Mouse (Mus musculus): ENCODE results near the gene Ksr1. TPM values are rescaled to one million over a fixed set of nuclear protein-coding genes. Genes with fewer than 3 reads are reported as not detected.
A peak's percentile ranks its signal among the peaks of the same experiment; 100 is the strongest.

Gene Ksr1
- polyA plus RNA-seq, 1 experiment from 2014 or later: 10.8 TPM

DNA sequence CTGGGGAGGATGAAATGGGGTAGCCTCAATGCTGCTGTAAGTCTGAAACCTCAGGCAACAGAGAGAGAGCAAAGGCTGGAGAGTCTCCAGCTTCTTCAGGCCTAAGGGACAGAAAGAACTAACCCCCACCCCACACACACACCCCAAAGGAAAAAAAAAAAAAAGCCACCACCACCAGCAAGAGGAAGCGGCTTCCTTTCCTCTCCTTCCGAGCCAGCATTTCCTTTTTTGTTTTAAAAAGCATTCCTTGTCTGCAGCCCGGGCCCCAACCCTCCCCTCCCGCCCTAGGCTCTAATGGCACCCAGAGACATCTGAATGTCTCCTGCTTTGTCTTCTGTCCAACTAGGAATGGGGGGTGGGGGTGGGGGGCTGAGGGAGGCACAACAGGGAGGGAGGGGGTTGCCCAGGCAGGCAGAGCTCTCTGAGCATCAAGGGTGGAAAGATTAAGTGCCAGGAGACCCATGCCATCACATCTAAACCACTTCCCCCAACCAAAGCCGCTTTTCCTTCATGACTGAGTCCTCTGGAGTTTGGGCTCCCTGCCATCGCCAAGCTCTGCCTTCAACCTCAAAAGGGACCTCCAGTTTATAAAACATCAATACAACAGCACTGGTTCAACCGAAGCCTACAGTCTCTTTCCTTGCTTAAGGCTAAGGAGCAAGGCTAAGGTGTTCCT, 10.4 kb downstream of the Ksr1 start:
- H3K27me3 ChIP-seq (replicated peaks; ENCODE audit: control insufficient read depth, insufficient read depth, low read length): no peaks in the 10 kb centered on the region
- H3K9me3 ChIP-seq (ENCODE audit: control insufficient read depth, low read length): no peaks in the 10 kb centered on the region
- peaks cover 24% of the 10 kb centered on the region for H3K4me1 ChIP-seq (ENCODE audit: control insufficient read depth, insufficient read depth, low read length)
- H3K4me3 ChIP-seq (ENCODE audit: low read depth, low read length): no peak overlapping the region
- H3K27ac ChIP-seq (replicated peaks; ENCODE audit: low read depth, low read length): peak overlapping the region; percentile 75
- peak; percentile 61 for DNase-seq (ENCODE audit: low spot score)
- H3K36me3 ChIP-seq (ENCODE audit: control insufficient read depth, insufficient read depth, low read length): no peaks in the 10 kb centered on the region
- H3K9ac ChIP-seq (ENCODE audit: low read depth, low read length): peak overlapping the region; percentile 30; the same call in 1 of the 2 replicates
- peak overlapping the region; percentile 12; the same call in 1 of the 2 replicates for H3K4me2 ChIP-seq (ENCODE audit: low read depth, low read length)
- 14% methylated on average over 7 of the region's 7 CpGs for WGBS
- ATAC-seq (ENCODE audit: low read depth): no peak

DNA sequence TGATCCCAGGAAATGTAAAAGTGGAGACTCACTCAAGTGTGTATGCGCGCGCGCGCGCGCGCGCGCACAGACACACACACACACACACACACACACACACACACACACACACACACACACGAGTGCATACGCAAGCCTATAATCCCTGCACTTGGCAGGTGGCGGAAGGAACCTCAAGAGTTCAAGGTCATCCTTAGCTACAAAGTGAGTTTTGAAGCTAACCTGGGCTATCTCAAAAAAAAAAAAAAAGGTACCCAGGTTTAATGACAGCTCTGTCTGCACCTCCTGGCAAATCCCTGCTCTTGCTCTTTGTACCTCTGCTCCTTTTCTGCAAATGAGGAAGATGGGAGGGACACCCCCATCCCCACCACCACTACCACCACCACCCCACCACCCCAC, 11.1 kb downstream of the Ksr1 start:
- no peak for DNase-seq (ENCODE audit: low spot score)
- Histone ChIP-seq H3K9me3 (ENCODE audit: control insufficient read depth, low read length) (no peaks in the 10 kb centered on the region), H3K27me3 (replicated peaks; ENCODE audit: control insufficient read depth, insufficient read depth, low read length) (no peaks in the 10 kb centered on the region), H3K4me1 (ENCODE audit: control insufficient read depth, insufficient read depth, low read length) (peaks cover 24% of the 10 kb centered on the region), H3K27ac (replicated peaks; ENCODE audit: low read depth, low read length) (no peak overlapping the region), H3K4me3 (ENCODE audit: low read depth, low read length) (no peak overlapping the region), H3K36me3 (ENCODE audit: control insufficient read depth, insufficient read depth, low read length) (no peaks in the 10 kb centered on the region), H3K9ac (ENCODE audit: low read depth, low read length) (no peak overlapping the region), H3K4me2 (ENCODE audit: low read depth, low read length) (no peak overlapping the region)
- ATAC-seq (ENCODE audit: low read depth): no peak
- WGBS: 95% methylated on average over 13 of the region's 13 CpGs

DNA sequence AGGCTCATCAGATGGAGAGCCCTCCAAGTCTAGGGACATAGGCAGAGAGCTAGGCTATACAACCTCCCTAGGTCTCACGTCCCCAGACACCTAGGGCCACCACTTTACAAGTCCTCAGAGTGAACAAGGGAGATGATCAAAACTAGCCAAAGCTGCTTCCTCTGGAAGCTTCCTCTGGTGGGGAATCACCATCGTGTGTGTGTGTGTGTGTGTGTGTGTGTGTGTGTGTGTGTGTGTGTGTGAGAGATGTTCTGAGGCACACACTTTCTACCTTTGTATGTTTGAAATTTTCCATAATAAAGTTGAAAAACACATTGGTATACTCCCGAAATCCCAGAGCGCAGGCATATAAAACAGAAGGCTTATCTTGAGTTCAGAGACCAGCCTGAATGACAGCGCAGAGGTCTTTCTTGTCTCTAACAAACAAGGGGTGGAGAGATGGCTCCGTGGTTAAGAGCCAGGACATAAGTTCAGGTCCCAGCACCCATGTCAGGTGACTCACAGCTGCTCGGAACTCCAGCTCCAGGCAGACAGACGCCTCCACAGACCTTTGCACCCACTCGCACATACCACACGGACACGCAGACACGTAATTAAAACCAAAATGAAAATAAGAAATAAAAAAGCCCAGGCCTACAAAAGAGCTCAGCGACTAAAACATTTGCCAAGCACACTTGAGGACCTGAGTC, 11.6 kb downstream of the Ksr1 start:
- Histone ChIP-seq H3K36me3 (ENCODE audit: control insufficient read depth, insufficient read depth, low read length) (no peaks in the 10 kb centered on the region), H3K9ac (ENCODE audit: low read depth, low read length) (no peak overlapping the region), H3K9me3 (ENCODE audit: control insufficient read depth, low read length) (no peaks in the 10 kb centered on the region), H3K4me1 (ENCODE audit: control insufficient read depth, insufficient read depth, low read length) (peaks cover 24% of the 10 kb centered on the region), H3K4me3 (ENCODE audit: low read depth, low read length) (no peak overlapping the region), H3K27ac (replicated peaks; ENCODE audit: low read depth, low read length) (no peak overlapping the region), H3K27me3 (replicated peaks; ENCODE audit: control insufficient read depth, insufficient read depth, low read length) (no peaks in the 10 kb centered on the region), H3K4me2 (ENCODE audit: low read depth, low read length) (no peak overlapping the region)
- WGBS: 77% methylated on average over 13 of the region's 13 CpGs
- no peak for DNase-seq (ENCODE audit: low spot score)
- ATAC-seq (ENCODE audit: low read depth): no peak

DNA sequence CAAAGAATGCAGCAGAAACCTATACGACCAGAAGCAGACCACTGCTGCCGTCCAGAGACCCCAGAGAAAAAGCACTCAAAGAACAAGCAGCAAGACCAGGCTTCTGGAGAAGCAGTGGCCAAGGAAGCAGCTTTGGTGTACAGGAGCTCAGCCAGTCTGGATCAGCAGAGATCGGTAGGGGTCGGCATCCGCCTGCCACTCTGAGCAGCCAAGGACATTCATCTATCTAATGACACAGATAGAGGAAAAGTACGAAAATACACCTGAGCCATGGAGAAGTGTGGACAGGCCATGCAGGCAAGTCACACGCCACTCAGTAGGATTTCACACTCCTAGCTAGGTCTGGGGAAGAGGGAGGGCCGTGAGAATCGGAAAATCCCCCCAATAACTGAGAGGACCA, 12.2 kb downstream of the Ksr1 start:
- Histone ChIP-seq H3K4me3 (ENCODE audit: low read depth, low read length) (no peak overlapping the region), H3K9me3 (ENCODE audit: control insufficient read depth, low read length) (no peaks in the 10 kb centered on the region), H3K4me2 (ENCODE audit: low read depth, low read length) (no peak overlapping the region), H3K4me1 (ENCODE audit: control insufficient read depth, insufficient read depth, low read length) (peaks cover 24% of the 10 kb centered on the region), H3K9ac (ENCODE audit: low read depth, low read length) (no peak overlapping the region), H3K27me3 (replicated peaks; ENCODE audit: control insufficient read depth, insufficient read depth, low read length) (no peaks in the 10 kb centered on the region), H3K27ac (replicated peaks; ENCODE audit: low read depth, low read length) (0 out of 2 replicates have a peak overlapping the region, but pooled peaks have one; percentile 28), H3K36me3 (ENCODE audit: control insufficient read depth, insufficient read depth, low read length) (no peaks in the 10 kb centered on the region)
- WGBS: 81% methylated on average over 9 of the region's 9 CpGs
- no peak for ATAC-seq (ENCODE audit: low read depth)
- no peak for DNase-seq (ENCODE audit: low spot score)

DNA sequence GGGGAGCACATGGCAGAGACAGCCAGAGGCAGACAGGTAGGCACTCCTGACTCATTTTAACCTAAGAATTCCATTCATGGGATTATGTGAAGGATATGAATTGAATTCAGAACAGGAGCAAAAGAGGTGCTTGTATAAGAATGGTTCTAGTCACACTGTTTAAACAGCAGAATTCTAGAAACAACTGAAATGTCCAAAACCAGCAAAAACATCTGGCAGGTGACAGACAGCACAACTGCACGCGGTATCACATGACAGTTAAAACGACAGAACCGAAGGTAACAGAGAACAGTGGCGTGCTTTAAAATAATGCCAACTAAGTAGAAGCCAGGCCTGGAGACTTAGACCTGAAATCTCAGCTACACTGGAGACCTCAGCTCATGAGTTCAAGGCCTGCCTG, 13.2 kb downstream of the Ksr1 start:
- no peaks in the 10 kb centered on the region for H3K36me3 ChIP-seq (ENCODE audit: control insufficient read depth, insufficient read depth, low read length)
- 64% methylated on average over 5 of the region's 5 CpGs for WGBS
- no peaks in the 10 kb centered on the region for H3K9me3 ChIP-seq (ENCODE audit: control insufficient read depth, low read length)
- peaks cover 24% of the 10 kb centered on the region for H3K4me1 ChIP-seq (ENCODE audit: control insufficient read depth, insufficient read depth, low read length)
- no peaks in the 10 kb centered on the region for H3K27me3 ChIP-seq (replicated peaks; ENCODE audit: control insufficient read depth, insufficient read depth, low read length)
- no peak overlapping the region for H3K4me3 ChIP-seq (ENCODE audit: low read depth, low read length)
- DNase-seq (ENCODE audit: low spot score) (no peak), ATAC-seq (ENCODE audit: low read depth) (no peak)
- no peak overlapping the region for H3K9ac ChIP-seq (ENCODE audit: low read depth, low read length)
- no peak overlapping the region for H3K4me2 ChIP-seq (ENCODE audit: low read depth, low read length)
- H3K27ac ChIP-seq (replicated peaks; ENCODE audit: low read depth, low read length): no peak overlapping the region

DNA sequence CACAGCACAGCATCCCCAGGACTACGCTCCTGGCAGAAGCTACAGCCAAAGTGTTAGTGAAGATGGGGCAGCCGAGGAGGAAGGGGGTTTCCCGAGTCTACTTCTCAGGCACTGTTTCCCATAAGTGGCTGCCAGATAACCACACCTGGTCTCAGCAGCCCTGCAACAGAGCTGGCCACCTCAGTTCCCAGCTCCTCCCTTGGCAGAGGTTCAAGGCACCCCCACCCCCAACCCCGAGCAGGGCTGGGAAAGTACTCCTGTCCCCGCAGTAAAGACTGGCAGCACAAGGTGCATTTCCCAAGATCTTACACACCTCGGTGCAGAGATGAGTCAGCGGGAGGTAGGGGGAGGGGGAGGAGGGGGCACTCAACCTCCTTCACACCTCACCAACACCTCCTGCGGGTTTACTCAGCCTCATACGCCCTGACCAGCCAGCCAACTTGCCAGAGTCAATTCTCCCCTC, 14.2 kb downstream of the Ksr1 start:
- Histone ChIP-seq H3K4me1 (ENCODE audit: control insufficient read depth, insufficient read depth, low read length) (peaks cover 24% of the 10 kb centered on the region), H3K4me2 (ENCODE audit: low read depth, low read length) (no peak overlapping the region), H3K27ac (replicated peaks; ENCODE audit: low read depth, low read length) (no peak overlapping the region), H3K27me3 (replicated peaks; ENCODE audit: control insufficient read depth, insufficient read depth, low read length) (no peaks in the 10 kb centered on the region), H3K36me3 (ENCODE audit: control insufficient read depth, insufficient read depth, low read length) (no peaks in the 10 kb centered on the region), H3K9ac (ENCODE audit: low read depth, low read length) (no peak overlapping the region), H3K9me3 (ENCODE audit: control insufficient read depth, low read length) (no peaks in the 10 kb centered on the region), H3K4me3 (ENCODE audit: low read depth, low read length) (no peak overlapping the region)
- ATAC-seq (ENCODE audit: low read depth) (0 out of 2 replicates have a peak, but pooled peaks have one; percentile 37), DNase-seq (ENCODE audit: low spot score) (peak; percentile 50)
- 52% methylated on average over 8 of the region's 9 CpGs for WGBS

DNA sequence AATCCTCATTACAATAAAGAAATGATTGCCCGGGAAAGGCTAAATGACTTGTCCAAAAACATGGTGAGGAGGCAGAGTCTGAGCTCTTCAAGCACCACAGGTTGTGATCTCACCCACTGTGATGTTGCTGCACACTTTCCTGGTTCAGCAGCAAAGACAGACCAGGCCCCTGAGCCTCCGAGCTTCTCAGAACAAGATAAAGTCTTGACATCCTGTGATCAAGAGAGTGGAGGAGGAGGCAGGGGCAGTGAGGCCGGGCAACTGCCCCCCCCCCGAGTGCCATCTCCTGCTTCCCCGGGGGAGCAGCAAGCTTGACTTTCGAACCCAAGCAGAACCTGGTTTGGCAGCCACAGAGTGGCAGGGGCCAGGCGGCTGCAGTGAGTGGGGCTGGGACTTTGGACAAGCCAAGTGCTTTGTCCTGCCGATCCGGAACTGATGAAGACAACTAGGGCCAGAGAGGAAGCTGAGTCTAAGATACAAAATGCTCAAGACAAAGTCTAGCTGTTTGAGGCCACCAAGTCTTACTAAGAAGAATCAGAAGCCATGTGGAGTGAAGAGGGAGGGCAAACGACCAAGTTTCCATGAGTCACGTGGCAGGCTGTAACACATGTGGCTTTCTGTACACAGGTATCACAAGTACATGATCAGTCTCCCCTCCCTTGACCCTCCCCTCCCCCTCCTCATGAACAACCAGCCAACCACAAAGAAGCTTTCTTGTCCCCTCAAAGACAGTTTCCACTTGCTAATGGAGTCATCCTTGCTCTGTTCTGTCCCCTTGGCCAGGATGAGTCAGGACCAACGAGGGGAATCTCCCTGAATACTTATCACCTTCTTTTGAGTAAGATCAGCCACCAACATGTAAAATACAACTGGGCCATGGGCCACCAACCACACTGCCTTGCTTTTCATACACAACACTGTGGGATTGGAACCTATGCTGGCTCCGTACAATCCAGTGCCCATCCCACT, 16.5 kb downstream of the Ksr1 start:
- WGBS: 81% methylated on average over 13 of the region's 13 CpGs
- no peak for DNase-seq (ENCODE audit: low spot score)

DNA sequence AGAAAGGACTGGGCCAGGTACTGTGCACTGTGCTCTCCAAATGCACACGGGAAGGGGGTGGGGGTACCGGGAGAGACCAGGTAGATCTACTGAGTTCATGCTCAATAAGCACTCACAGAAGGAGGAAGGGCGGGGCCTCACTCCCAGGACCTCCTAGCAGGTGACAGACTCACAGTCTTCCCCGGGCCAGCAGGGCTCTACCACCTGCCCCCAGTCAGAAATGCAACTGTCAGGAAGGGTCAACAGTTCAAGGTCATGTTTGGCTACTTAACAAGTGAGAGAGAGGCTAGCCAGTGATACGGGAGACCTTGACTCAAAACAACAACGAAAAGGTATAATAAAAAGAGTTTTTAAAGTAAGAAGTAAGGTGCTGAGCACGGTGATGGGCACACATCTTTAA, 18.0 kb downstream of the Ksr1 start:
- no peaks in the 10 kb centered on the region for H3K27me3 ChIP-seq (replicated peaks; ENCODE audit: control insufficient read depth, insufficient read depth, low read length)
- H3K36me3 ChIP-seq (ENCODE audit: control insufficient read depth, insufficient read depth, low read length): no peaks in the 10 kb centered on the region
- WGBS: 85% methylated on average over 7 of the region's 7 CpGs
- DNase-seq (ENCODE audit: low spot score): no peak
- H3K9ac ChIP-seq (ENCODE audit: low read depth, low read length): no peak overlapping the region
- H3K9me3 ChIP-seq (ENCODE audit: control insufficient read depth, low read length): no peaks in the 10 kb centered on the region
- no peak overlapping the region for H3K27ac ChIP-seq (replicated peaks; ENCODE audit: low read depth, low read length)
- ATAC-seq (ENCODE audit: low read depth): no peak
- H3K4me3 ChIP-seq (ENCODE audit: low read depth, low read length): no peak overlapping the region
- H3K4me2 ChIP-seq (ENCODE audit: low read depth, low read length): no peak overlapping the region
- peaks cover 8% of the 10 kb centered on the region for H3K4me1 ChIP-seq (ENCODE audit: control insufficient read depth, insufficient read depth, low read length)

More for the DNA sequence above, 16.5 kb downstream of the Ksr1 start:
- Histone ChIP-seq H3K4me3 (ENCODE audit: low read depth, low read length) (no peak overlapping the region), H3K4me1 (ENCODE audit: control insufficient read depth, insufficient read depth, low read length) (peaks cover 8% of the 10 kb centered on the region), H3K27ac (replicated peaks; ENCODE audit: low read depth, low read length) (no peak overlapping the region; the same call in 1 of the 2 replicates), H3K9me3 (ENCODE audit: control insufficient read depth, low read length) (no peaks in the 10 kb centered on the region), H3K27me3 (replicated peaks; ENCODE audit: control insufficient read depth, insufficient read depth, low read length) (no peaks in the 10 kb centered on the region), H3K4me2 (ENCODE audit: low read depth, low read length) (no peak overlapping the region), H3K9ac (ENCODE audit: low read depth, low read length) (no peak overlapping the region), H3K36me3 (ENCODE audit: control insufficient read depth, insufficient read depth, low read length) (no peaks in the 10 kb centered on the region)
- no peak for ATAC-seq (ENCODE audit: low read depth)

All from embryonic facial prominence, embryonic 14.5 days (tissue).